Mouse (Mus musculus): ENCODE data around the gene Tmem62. TPM values are rescaled to one million over a fixed set of nuclear protein-coding genes. Genes with fewer than 3 reads are reported as not detected.
A peak's percentile ranks its signal among the peaks of the same experiment; 100 is the strongest.
"Not testable (repeated sequence)": the region's sequence is repeated elsewhere in the genome, so short reads cannot be mapped to it uniquely, and the experiment has no call there.

Gene Tmem62
- 10 to 100 TPM; 10.6 to 23.8 TPM for total RNA-seq (2021)
- long read RNA-seq, experiment 1, transcript Tmem62-201 (14 exons, 2,921 nt), result major isoform, 29 of 44 reads
- long read RNA-seq, experiment 1, partial matches to known transcripts, result 7 of 44 reads
- long read RNA-seq, experiment 1, other reads (novel, unspliced or antisense), result 8 of 44 reads
- long read RNA-seq, experiment 2, partial matches to known transcripts, result 0 of 5 reads
- long read RNA-seq, experiment 2, other reads (novel, unspliced or antisense), result 2 of 5 reads

DNA sequence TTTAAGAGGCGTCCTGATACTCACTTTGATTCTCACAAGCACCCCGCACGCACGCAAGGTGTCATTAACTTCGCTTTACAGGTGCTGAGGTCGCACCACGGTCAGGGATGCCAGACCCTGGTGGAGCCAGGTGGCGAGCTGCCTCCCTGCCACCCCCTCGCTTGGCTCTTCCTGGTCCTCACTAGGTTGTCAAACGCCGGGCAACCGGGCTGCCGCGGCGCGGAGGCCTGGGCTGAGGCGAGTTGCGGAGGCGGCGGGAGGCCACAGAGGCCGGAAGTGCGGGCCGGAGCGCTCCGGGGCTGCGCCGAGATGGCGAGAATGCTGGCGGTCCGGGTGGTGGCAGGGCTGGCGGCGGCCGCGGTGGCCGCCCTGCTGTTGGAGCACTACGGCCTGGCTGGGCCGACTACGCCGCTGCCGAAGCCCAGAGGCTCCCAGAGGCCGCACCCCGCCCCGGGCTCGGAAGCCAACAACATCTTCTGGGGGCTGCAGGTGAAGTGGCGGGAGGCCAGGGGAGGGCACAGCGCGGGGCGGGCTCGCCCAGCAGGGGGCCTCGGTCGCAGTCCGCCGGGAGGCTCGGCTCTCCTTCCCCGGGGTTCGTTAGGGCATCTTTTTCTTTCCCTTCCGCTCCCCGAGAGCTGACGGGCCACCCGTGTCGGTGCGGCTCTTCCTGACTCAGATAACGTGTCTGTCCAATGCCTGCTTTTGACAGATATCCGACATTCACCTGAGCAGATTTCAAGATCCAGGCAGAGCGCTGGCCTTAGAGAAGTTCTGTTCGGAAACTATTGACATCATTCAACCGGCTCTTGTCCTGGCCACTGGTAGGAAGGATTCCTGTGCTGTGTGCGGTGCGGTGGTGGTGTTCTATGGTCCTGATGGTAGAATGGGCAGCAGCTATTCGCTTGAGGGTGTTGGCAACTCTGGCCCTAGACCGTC, at the start of gene Tmem62:
Gene Tmem62 (plus strand): TSS at position 28 of the 936 bp plus-strand sequence.
- peak; percentile 76 to 83 for DNase-seq

GRCm38 (mm10) chr2:120933038-120933437, 43.8 kb upstream of the Tmem62 start:
- no peak for DNase-seq

- no peak for DNase-seq
Measured at GRCm38 (mm10) chr2:120951208-120951607, 25.6 kb upstream of the Tmem62 start.

- DNase-seq, result no peak
Measured at GRCm38 (mm10) chr2:120952176-120952938, 24.5 kb upstream of the Tmem62 start.

- DNase-seq, result no peak
Measured at GRCm38 (mm10) chr2:120959363-120959762, 17.5 kb upstream of the Tmem62 start.

- DNase-seq, result no peak
Measured at GRCm38 (mm10) chr2:120959827-120960226, 17.0 kb upstream of the Tmem62 start.

DNA sequence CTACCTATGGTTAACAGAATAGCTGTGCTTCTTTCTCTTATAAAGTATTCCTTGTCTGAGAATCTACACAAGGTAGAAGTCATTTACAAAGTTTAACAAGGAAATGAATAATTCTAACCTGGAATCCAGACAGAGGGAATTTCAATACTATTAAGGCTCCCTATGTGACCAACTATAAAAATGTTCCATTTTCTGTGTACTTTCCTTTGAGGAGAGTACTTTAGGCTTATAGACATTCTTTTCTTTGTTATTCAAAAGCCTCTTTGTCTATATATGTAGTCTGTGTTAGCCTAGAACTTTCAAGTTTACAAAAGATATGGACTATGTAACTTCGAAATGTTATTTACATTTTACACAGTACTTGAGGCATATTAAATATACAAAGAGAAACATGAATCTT, 16.6 kb upstream of the Tmem62 start:
- no peak for DNase-seq

- no peak for DNase-seq
Measured at GRCm38 (mm10) chr2:120963110-120963509, 13.7 kb upstream of the Tmem62 start.

- no peak for DNase-seq
Measured at GRCm38 (mm10) chr2:120965486-120965885, 11.3 kb upstream of the Tmem62 start.

DNA sequence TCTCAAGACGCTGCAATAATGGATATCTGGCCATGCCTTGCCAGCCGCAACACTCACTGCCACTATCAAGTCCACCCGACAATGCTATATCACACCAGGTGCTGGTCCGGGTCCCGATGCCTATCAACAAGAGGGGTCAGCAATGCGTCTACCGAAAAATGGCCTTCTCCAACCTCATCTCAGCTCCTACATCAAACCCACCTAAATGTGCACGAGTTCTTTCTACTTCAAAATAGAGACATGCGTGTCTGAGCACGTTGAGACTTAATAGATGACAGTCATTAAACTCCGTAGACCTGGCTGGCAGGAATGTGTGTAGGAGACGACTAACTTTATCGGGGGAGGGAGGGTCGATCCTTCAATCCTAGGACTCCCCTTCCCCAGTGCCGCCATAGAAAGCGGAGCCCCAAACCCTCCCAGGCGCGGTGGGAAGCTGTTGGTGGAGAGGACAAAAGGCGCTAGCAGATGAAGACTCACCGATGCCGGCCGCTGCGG, 6.7 kb upstream of the Tmem62 start:
- DNase-seq, result peak; percentile 14

- peak; percentile 87 to 91 for DNase-seq
Measured at GRCm38 (mm10) chr2:120970559-120971080, 6.2 kb upstream of the Tmem62 start, which contains the start of gene Ubr1. Gene Ubr1 (minus strand): TSS chr2:120970715.

GRCm38 (mm10) chr2:120971766-120972165, 5.1 kb upstream of the Tmem62 start:
- DNase-seq, result no peak

DNA sequence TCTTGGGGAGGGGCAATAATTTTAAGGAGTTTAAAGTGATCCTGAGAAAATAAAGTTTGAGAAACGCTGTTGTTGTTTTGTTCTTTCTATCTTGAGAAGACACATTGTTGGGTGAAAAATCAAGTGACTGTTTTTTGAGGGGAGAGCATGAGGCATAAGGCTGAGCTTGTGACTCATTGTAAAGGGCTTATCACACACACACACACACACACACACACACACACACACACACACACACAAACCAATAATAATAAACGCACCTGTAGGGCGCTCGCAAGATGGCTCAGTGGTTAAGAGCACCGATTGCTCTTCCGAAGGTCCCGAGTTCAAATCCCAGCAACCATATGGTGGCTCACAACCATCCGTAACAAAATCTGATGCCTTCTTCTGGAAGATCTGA, 4.6 kb upstream of the Tmem62 start:
- not testable (repeated sequence) for DNase-seq

- peak in 1 of 2 experiments; percentile 16 for DNase-seq
Measured at GRCm38 (mm10) chr2:120972964-120973363, 3.9 kb upstream of the Tmem62 start.

GRCm38 (mm10) chr2:120976308-120976707, 509 bp upstream of the Tmem62 start:
- no peak for DNase-seq

GRCm38 (mm10) chr2:120977926-120978692, 1.3 kb downstream of the Tmem62 start:
- DNase-seq, result no peak

DNA sequence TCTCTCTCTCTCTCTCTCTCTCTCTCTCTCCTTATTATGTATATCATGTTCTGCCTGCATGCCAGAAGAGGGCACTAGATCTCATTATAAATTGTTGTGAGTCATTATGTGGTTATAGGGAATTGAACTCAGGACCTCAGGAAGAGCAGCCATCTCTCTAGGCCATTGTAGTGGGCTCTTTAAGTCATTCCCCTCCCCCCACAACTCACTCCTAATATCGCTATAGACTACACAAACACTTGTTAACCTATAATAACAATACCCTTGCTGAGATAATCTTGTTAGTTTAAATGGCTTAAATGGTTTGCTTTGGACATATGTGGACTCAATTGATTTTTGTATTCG, 1.8 kb downstream of the Tmem62 start:
- DNase-seq, result no peak

GRCm38 (mm10) chr2:120979819-120980218, 3.0 kb downstream of the Tmem62 start:
- DNase-seq, result peak; percentile 19 to 32

- DNase-seq, result no peak
Measured at GRCm38 (mm10) chr2:120980861-120981260, 4.0 kb downstream of the Tmem62 start.

DNA sequence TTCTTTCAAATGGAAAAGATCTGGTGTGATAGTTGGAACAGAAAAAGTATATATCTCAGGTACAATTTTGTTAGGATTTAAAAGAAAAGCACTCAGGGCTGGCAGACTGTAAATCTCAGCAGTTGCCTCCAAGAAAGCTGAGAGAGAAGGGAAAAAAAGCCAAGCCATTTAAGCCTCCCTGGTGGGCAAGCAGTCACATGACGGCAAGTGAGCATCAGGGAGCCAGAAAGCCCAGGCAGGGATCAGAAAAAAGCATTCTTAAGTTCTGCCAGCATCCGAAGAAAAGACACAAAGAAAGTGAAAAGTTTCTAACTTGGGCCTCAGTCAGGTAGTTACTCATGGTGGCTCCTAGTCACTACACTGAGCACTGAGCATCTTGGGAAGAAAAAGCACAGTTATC, 6.8 kb downstream of the Tmem62 start:
- DNase-seq, result no peak

DNA sequence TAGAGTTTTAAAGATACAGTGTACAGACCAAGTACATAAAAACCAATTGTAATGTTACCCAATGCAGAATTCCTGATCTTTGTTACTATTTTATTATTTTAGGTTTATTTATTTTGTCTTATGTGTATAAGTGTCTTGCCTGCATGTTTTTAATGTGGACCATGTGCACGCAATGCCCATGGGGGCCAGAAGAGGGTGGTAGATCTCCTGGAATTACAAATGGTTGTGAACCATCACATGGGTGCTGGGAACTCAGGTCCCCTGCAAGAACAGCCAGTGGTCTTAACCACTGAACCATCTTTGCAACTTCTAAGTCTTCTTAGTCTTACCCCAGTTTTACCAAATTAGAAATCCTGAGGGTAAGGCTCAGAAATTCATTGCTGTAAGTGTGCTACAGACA, 8.4 kb downstream of the Tmem62 start:
- no peak for DNase-seq

Measured in adrenal gland, postnatal 36 days (tissue).